8 mouse cellular contexts compared by ENCODE assay signal in the genomic region with DNA sequence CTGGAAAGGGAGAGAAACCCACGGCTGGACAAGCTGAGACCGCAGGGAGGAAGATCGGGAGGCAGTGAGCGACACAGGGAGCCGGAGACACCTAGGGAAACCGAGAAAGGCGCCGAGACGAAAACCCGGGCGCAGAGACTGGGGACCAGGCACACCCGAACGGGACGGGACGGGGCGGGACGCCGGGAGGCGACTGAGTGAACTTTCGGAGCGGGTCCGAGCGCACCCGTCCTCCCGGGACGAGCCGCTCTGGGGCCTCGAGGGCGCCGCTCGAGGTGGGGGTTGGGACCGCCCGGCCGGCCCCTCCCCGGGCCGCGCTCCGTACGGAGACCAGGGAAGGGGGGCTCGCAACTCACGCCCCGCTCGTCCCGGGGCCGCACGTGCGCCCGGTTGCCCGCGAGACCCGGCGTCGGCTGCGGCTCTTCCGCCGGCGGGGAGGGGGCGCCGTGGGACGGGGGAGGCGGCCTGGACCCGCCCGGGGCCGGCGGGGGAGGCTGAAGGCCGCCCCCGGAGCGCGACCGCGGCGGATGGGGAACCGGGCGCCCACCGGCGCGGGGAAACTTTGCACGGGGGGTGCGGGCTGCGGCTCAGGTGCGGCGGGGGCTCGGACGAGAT. TPM values are rescaled to one million over a fixed set of nuclear protein-coding genes. Genes with fewer than 3 reads are reported as not detected.
A peak's percentile ranks its signal among the peaks of the same experiment; 100 is the strongest.
DNase-seq lines count a peak whose midpoint lies in the region; ATAC-seq and TF ChIP-seq lines count a peak whose summit lies in the region.

No protein-coding gene starts in this region.

- H3ac ChIP-seq in C2C12 (ENCODE audit: control insufficient read depth, insufficient read length, low read depth): peak overlapping the region; percentile 1

- DNase-seq in cerebellum, adult 18-20 months: peak; percentile 9 to 28
- DNase-seq in embryo, embryonic 11 days: peak; percentile 71
- peak; percentile 44 to 51 for DNase-seq in heart, postnatal 14 days
- DNase-seq in left cerebral cortex, postnatal 4 days: peak; percentile 38
- DNase-seq in thymus, postnatal 14 days: peak; percentile 71

- no peaks in the 10 kb centered on the region for H3K79me2 ChIP-seq in C2C12 (ENCODE audit: control insufficient read depth, insufficient read depth)

- H3K4me1 ChIP-seq in midbrain, embryonic 15.5 days: peaks cover 32% of the 10 kb centered on the region

- intact Hi-C loops in heart, postnatal 14 days (cut with DNase I): no loop called here
- intact Hi-C loops in left cerebral cortex, postnatal 4 days (cut with DNase I): loop anchor here (5.0 kb wide), 2 partner anchors 73 to 203 kb away; no protein-coding TSS in a partner anchor

- TF ChIP-seq CTCF in C2C12 (IDR thresholded peaks at IDR 0.05; ENCODE audit: control insufficient read depth, insufficient read depth, insufficient read length): no peak

- H3K27me3 ChIP-seq in C2C12 (ENCODE audit: control insufficient read depth, insufficient read depth, insufficient read length): peaks cover 37% of the 10 kb centered on the region
- no peaks in the 10 kb centered on the region for H3K27me3 ChIP-seq in midbrain, embryonic 15.5 days (replicated peaks)

- no peaks in the 10 kb centered on the region for H3K79me3 ChIP-seq in C2C12 (ENCODE audit: low read depth)

- H3K27ac ChIP-seq in midbrain, embryonic 15.5 days: peak overlapping the region; percentile 89

- peak overlapping the region; percentile 85 for H3K4me2 ChIP-seq in midbrain, embryonic 15.5 days

- no peaks in the 10 kb centered on the region for H3K36me3 ChIP-seq in C2C12 (ENCODE audit: control insufficient read depth, insufficient read depth)
- no peaks in the 10 kb centered on the region for H3K36me3 ChIP-seq in midbrain, embryonic 15.5 days (replicated peaks)

- H3K4me3 ChIP-seq in C2C12 (ENCODE audit: insufficient read depth, poor library complexity, severe bottlenecking): no peak overlapping the region
- H3K4me3 ChIP-seq in midbrain, embryonic 15.5 days: peak overlapping the region; percentile 86

- no peaks in the 10 kb centered on the region for H3K9me3 ChIP-seq in midbrain, embryonic 15.5 days

- ATAC-seq in cerebellum, adult (ENCODE audit: insufficient number of reproducible peaks, low FRiP score, low TSS enrichment): no peak
- ATAC-seq in midbrain, embryonic 15.5 days (replicated peaks): peak; percentile 43; the same call in 1 of the 2 replicates

- peak overlapping the region; percentile 87 for H3K9ac ChIP-seq in midbrain, embryonic 15.5 days

- 1% methylated on average over 67 of the region's 84 CpGs for WGBS in midbrain, embryonic 15.5 days

TF ChIP-seq in C2C12, 6 proteins besides CTCF, POLR2A, EP300 and RAD21:
- no peak for TF ChIP-seq MYOD1 (IDR thresholded peaks at IDR 0.05; ENCODE audit: control insufficient read depth, insufficient read length, low read depth)
- no peak for TF ChIP-seq MAX (IDR thresholded peaks at IDR 0.05)
- TF ChIP-seq FOSL1 (IDR thresholded peaks at IDR 0.05; ENCODE audit: insufficient read depth, low read length, poor library complexity, severe bottlenecking): no peak
- no peak for TF ChIP-seq USF1 (IDR thresholded peaks at IDR 0.05; ENCODE audit: low read depth)
- TF ChIP-seq CEBPB (IDR thresholded peaks at IDR 0.05; ENCODE audit: low read depth): no peak
- TF ChIP-seq MYOG (IDR thresholded peaks at IDR 0.05; ENCODE audit: control insufficient read depth, extremely low read depth, insufficient read length): no peak

RNA-seq across cellular contexts. Expression of gene Ptprf, which starts 0.7 kb away (rescaled TPM):
- 1.6 TPM for polyA plus RNA-seq in C2C12 (2012; fragmentation: generic; extraction: Trizol)
- 10 to 100 TPM; 13.0 to 16.4 TPM for total RNA-seq in heart, postnatal 14 days (2021)
- 100 to 1,000 TPM; 229 to 232 TPM for total RNA-seq in left cerebral cortex, postnatal 4 days (2021)
- polyA plus RNA-seq in midbrain, embryonic 15.5 days (2015; fragmentation: Nextera tagmentation; extraction: Ambion mirVana): 93.9 and 94.2 TPM in 2 replicates

Comparison
In these comparisons a context has a peak if more than half of its experiments do, and no peak if none do; other contexts are left out.
1. DNase-seq: peak in every context shown above with its lines; median percentile 71 in embryo, embryonic 11 days; 71 in thymus, postnatal 14 days; 48 in heart, postnatal 14 days; 38 in left cerebral cortex, postnatal 4 days; 18 in cerebellum, adult 18-20 months.
2. RNA of gene Ptprf, which starts 0.7 kb away (total RNA-seq): 229 to 232 TPM in left cerebral cortex, postnatal 4 days; 13.0 to 16.4 TPM in heart, postnatal 14 days; every median in the first group is over 10 times any median in the second.